Mouse (Mus musculus): ENCODE data around the gene Axin2. TPM values are rescaled to one million over a fixed set of nuclear protein-coding genes. Genes with fewer than 3 reads are reported as not detected.
A peak's percentile ranks its signal among the peaks of the same experiment; 100 is the strongest.

Gene Axin2
- polyA plus RNA-seq, 1 experiment from 2014 or later: 7.8 TPM

DNA sequence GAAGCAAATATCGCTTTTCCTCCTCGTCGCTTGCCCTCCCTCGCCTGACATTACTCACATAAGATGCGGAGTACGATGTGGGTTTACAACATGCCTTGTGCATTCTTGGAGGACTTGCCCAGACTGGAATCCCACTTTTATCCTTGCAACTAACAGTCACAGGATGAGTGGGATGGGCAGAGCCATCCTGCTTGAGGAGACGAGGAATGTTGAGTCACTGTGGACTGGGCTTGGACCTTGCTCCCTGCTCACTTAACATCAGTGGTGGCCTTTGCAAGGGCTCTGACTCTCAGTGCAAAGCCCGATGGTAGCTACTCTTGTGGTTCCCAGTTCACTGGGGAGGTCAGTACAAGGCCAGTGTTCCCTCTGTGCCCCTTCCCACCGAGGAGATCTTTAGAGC is 22.1 kb upstream of the Axin2 start:
- WGBS: 86% methylated on average over 9 of the region's 9 CpGs
- Histone ChIP-seq H3K9me3 (replicated peaks; ENCODE audit: control insufficient read depth, low read length) (no peaks in the 10 kb centered on the region), H3K9ac (ENCODE audit: low read length) (no peak overlapping the region), H3K27me3 (replicated peaks; ENCODE audit: control insufficient read depth, insufficient read depth, low read length) (0 out of 2 replicates have a peak, but pooled peaks cover 2% of the 10 kb centered on the region), H3K4me1 (ENCODE audit: control insufficient read depth, insufficient read depth, low read length) (peaks cover 6% of the 10 kb centered on the region; the same call in 1 of the 2 replicates), H3K4me3 (ENCODE audit: low read depth, low read length) (no peak overlapping the region), H3K36me3 (ENCODE audit: control insufficient read depth, insufficient read depth, low read length) (no peaks in the 10 kb centered on the region), H3K4me2 (ENCODE audit: low read length) (no peak overlapping the region), H3K27ac (ENCODE audit: low read depth, low read length) (no peak overlapping the region)
- no peak for DNase-seq (ENCODE audit: low spot score)
- no peak for ATAC-seq

DNA sequence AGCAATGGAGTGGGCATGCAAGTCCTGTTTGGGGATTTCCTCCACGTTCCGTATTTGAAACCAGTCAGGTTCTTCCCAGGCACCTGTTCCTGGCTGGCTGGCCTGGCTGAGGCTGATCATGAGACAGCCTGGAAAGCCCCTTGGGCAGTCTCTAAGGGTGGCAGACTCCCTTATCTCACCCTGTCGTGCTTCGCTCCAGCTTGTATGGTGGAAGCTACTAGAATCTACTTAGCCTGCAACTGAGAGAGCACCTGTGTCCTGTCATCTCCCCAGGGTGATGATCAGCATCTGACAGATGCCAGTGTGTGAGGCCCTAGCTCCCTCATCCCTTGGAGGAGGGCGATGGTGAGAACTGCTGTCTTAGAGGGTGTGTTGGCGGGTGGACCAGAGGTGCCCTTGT is 21.7 kb upstream of the Axin2 start:
- Histone ChIP-seq H3K9me3 (replicated peaks; ENCODE audit: control insufficient read depth, low read length) (no peaks in the 10 kb centered on the region), H3K4me3 (ENCODE audit: low read depth, low read length) (no peak overlapping the region), H3K27ac (ENCODE audit: low read depth, low read length) (no peak overlapping the region), H3K27me3 (replicated peaks; ENCODE audit: control insufficient read depth, insufficient read depth, low read length) (no peaks in the 10 kb centered on the region), H3K36me3 (ENCODE audit: control insufficient read depth, insufficient read depth, low read length) (no peaks in the 10 kb centered on the region), H3K9ac (ENCODE audit: low read length) (no peak overlapping the region), H3K4me1 (ENCODE audit: control insufficient read depth, insufficient read depth, low read length) (peaks cover 3% of the 10 kb centered on the region; the same call in 1 of the 2 replicates), H3K4me2 (ENCODE audit: low read length) (no peak overlapping the region)
- no peak for ATAC-seq
- DNase-seq (ENCODE audit: low spot score): no peak
- WGBS: 95% methylated on average over 6 of the region's 6 CpGs

DNA sequence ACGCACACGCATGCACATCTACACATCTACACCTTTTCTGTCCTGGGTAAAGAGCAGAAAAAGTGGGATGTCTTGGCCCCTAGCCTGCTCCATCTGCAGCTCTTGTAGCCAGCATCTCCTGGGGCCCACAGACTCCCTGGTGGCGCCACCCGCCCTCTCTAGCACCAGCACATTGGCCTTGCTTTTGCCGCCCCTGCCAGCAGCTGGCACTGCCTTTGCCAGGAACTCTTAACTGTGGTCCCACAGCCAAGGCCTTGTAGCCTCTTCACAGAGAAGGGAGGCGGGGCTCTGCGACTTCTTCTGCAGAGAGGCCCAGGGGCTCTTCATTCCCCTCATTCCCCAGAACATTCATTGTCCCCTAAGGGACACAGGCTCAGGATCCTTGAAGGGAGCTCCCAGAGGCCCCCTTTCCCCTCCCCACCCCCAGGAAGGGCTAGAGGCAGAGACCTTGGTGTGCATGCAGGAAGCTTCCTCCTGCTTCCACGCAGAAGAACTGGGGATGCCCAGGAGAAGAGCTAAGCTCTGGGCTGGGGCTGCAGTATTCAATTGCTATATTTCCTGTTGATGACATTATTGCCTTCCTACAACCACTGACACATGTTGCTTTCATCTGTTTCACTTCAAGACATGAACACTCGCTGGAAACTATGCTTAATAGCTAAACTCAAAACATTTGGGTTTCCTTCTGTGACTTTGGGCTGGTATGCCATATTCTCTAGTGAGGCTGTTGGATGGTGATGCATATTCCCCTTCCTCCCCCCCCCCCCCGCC is 19.2 kb upstream of the Axin2 start:
- Histone ChIP-seq H3K4me2 (ENCODE audit: low read length) (no peak overlapping the region), H3K36me3 (ENCODE audit: control insufficient read depth, insufficient read depth, low read length) (no peaks in the 10 kb centered on the region), H3K27me3 (replicated peaks; ENCODE audit: control insufficient read depth, insufficient read depth, low read length) (no peaks in the 10 kb centered on the region), H3K9ac (ENCODE audit: low read length) (no peak overlapping the region), H3K9me3 (replicated peaks; ENCODE audit: control insufficient read depth, low read length) (no peaks in the 10 kb centered on the region), H3K27ac (ENCODE audit: low read depth, low read length) (no peak overlapping the region; the same call in 1 of the 2 replicates), H3K4me3 (ENCODE audit: low read depth, low read length) (no peak overlapping the region), H3K4me1 (ENCODE audit: control insufficient read depth, insufficient read depth, low read length) (no peaks in the 10 kb centered on the region)
- DNase-seq (ENCODE audit: low spot score) (peak; percentile 50), ATAC-seq (peak; percentile 48; the same call in 1 of the 2 replicates)
- WGBS: 82% methylated on average over 9 of the region's 10 CpGs

DNA sequence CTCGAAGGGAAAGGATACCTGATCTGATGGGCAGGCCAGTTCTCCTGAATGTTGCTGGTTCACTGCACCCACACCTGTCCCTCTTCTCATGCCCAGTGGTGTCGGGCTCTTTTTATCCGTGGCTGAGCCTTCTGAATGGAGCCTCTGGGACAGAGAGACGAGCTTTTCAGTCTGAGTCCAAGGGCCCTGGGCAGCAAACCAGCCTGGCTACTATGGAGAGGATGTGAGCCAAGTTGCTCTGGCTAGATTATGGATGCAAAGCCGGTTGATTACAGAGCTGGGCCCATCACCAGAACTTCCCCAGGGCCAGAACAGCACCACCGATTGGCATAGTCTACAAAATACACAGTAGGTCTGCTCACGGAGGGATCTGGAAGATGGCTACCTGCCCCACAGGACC is 18.5 kb upstream of the Axin2 start:
- no peaks in the 10 kb centered on the region for H3K27me3 ChIP-seq (replicated peaks; ENCODE audit: control insufficient read depth, insufficient read depth, low read length)
- no peak overlapping the region for H3K4me3 ChIP-seq (ENCODE audit: low read depth, low read length)
- no peaks in the 10 kb centered on the region for H3K9me3 ChIP-seq (replicated peaks; ENCODE audit: control insufficient read depth, low read length)
- 58% methylated on average over 7 of the region's 7 CpGs for WGBS
- ATAC-seq (no peak), DNase-seq (ENCODE audit: low spot score) (peak; percentile 33)
- H3K4me1 ChIP-seq (ENCODE audit: control insufficient read depth, insufficient read depth, low read length): no peaks in the 10 kb centered on the region
- H3K27ac ChIP-seq (ENCODE audit: low read depth, low read length): no peak overlapping the region
- no peak overlapping the region for H3K4me2 ChIP-seq (ENCODE audit: low read length)
- no peak overlapping the region for H3K9ac ChIP-seq (ENCODE audit: low read length)
- no peaks in the 10 kb centered on the region for H3K36me3 ChIP-seq (ENCODE audit: control insufficient read depth, insufficient read depth, low read length)

DNA sequence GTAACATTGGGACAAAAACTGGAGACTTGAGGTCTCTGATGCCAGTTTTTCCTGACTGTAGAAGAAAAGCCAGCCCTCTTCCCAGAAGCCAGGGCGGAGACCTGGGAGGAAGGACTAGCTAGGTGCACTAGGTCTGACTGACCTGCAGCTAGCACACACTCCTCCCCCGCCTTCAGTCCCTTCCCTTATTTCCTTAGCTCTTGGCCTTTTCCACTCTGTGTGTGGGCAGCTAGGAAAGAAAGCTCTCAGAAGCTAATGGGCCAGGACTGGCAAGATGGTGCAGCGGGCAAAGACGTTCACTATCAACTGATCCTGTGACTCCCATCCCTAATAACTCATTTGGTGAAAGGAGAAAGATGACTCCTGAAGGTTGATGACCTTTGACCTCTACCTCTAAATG is 17.8 kb upstream of the Axin2 start:
- no peak for ATAC-seq
- 85% methylated on average over 4 of the region's 4 CpGs for WGBS
- no peak overlapping the region for H3K9ac ChIP-seq (ENCODE audit: low read length)
- H3K36me3 ChIP-seq (ENCODE audit: control insufficient read depth, insufficient read depth, low read length): no peaks in the 10 kb centered on the region
- H3K27ac ChIP-seq (ENCODE audit: low read depth, low read length): no peak overlapping the region
- H3K27me3 ChIP-seq (replicated peaks; ENCODE audit: control insufficient read depth, insufficient read depth, low read length): no peaks in the 10 kb centered on the region
- H3K9me3 ChIP-seq (replicated peaks; ENCODE audit: control insufficient read depth, low read length): no peaks in the 10 kb centered on the region
- no peaks in the 10 kb centered on the region for H3K4me1 ChIP-seq (ENCODE audit: control insufficient read depth, insufficient read depth, low read length)
- no peak overlapping the region for H3K4me3 ChIP-seq (ENCODE audit: low read depth, low read length)
- H3K4me2 ChIP-seq (ENCODE audit: low read length): no peak overlapping the region
- no peak for DNase-seq (ENCODE audit: low spot score)

DNA sequence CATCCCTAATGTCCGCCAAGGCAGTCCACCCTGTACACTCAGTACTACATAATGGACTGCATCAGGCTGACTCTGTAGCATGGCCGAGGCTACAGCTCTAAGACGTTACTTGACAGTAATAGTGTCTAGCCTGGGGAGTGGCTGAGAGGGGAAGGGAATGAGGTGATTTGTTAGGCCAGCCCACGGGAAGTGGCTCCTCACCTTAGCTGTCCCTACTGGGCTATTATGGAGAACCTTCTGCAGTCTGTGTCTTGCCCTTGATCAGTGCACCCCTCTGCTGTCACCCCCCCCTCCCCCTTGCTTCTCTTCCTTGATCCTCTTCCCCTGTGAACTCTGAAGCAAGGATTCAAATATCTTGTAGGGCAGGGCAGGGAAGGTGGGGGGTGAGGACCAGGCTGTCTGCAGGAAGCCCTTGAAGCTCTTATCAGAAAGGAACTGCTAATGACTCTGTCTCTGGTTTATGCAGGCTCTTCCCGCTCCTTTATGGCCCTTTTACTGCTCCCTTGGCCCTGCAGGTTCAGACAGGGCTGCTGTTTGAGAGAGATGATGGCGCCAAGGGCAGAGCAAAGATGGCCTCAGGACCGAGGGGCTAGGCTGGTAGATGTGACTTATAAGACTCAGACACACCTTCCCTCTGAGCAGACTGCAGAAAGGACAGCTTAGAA is 13.4 kb upstream of the Axin2 start:
- WGBS: 78% methylated on average over 7 of the region's 7 CpGs

DNA sequence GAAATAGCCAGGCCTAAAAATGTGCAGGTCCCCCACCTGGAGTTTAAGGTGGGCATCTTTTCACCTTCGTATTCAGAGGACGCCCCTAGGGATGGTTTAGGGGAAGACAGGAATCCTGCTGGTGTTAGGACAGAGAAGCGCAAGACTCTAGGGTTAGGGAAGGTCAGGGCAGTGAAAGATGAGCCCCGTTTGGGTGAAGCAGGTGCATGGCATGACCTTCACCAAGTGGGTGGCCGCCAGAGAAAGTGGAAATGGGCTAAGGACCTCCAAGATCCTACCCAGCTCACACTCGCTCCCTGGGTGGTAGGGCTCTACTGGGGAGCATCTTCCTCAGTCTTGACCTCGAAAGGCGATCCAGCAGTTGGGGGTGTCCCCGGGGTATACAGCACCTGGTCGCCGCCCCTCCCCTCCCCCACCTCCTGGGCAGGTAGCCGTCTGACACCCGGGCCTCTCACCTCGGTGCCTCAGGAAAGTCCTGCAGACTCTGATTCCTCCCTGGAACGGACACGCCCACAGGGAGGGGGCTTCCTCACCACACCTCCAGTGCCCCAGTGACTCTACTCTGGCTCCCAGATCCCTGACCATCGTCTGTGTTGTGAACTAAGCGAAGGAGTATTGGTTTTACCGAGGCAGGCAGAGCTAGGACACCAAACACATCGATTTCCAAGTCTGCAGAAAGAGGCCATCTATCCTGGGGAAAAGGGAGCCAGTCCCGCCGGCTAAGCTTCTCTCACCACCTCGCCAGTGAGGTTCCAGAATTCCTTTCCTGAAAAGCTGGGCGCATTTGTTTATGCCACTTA is 10.6 kb upstream of the Axin2 start:
- Histone ChIP-seq H3K9ac (ENCODE audit: low read length) (no peak overlapping the region), H3K9me3 (replicated peaks; ENCODE audit: control insufficient read depth, low read length) (no peaks in the 10 kb centered on the region), H3K36me3 (ENCODE audit: control insufficient read depth, insufficient read depth, low read length) (no peaks in the 10 kb centered on the region), H3K27ac (ENCODE audit: low read depth, low read length) (no peak overlapping the region), H3K4me1 (ENCODE audit: control insufficient read depth, insufficient read depth, low read length) (peaks cover 6% of the 10 kb centered on the region), H3K27me3 (replicated peaks; ENCODE audit: control insufficient read depth, insufficient read depth, low read length) (0 out of 2 replicates have a peak, but pooled peaks cover 7% of the 10 kb centered on the region), H3K4me2 (ENCODE audit: low read length) (peak overlapping the region; percentile 20; the same call in 1 of the 2 replicates), H3K4me3 (ENCODE audit: low read depth, low read length) (no peak overlapping the region)
- whole genome bisulfite sequencing: 10% methylated on average over 24 of the region's 24 CpGs
- ATAC-seq (no peak), DNase-seq (ENCODE audit: low spot score) (no peak)

More for the DNA sequence above, 13.4 kb upstream of the Axin2 start:
- Histone ChIP-seq H3K36me3 (ENCODE audit: control insufficient read depth, insufficient read depth, low read length) (no peaks in the 10 kb centered on the region), H3K9me3 (replicated peaks; ENCODE audit: control insufficient read depth, low read length) (no peaks in the 10 kb centered on the region), H3K4me2 (ENCODE audit: low read length) (no peak overlapping the region), H3K4me3 (ENCODE audit: low read depth, low read length) (no peak overlapping the region), H3K27ac (ENCODE audit: low read depth, low read length) (no peak overlapping the region), H3K27me3 (replicated peaks; ENCODE audit: control insufficient read depth, insufficient read depth, low read length) (0 out of 2 replicates have a peak, but pooled peaks cover 7% of the 10 kb centered on the region), H3K4me1 (ENCODE audit: control insufficient read depth, insufficient read depth, low read length) (peaks cover 6% of the 10 kb centered on the region), H3K9ac (ENCODE audit: low read length) (no peak overlapping the region)
- ATAC-seq (no peak), DNase-seq (ENCODE audit: low spot score) (no peak)

DNA sequence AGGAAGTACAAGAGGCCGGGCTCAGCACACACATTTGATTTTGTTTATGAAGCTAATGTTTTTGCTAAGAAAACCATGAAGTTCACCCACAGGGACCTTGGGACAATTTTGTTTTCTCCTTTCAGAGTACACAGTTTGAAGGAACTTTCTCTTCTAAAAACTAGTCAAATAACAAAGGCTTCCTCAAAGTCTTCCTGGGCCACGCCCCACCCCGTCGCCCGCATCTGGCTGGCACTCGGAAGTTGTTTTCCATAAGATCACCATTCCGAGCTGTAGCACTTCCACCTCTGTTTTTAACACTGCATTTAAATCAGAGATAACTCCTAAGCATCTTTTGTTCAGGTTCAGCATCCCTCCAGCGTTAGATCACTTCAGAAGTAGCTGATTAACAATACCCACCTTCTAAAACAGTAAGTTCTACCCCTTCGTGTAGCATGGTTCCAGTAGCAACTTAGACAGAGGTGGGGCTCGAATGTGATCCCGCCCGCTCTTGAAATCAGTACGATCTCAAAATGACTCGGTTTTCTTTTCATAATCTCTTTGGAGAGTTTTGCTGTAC is 9.7 kb upstream of the Axin2 start:
- ATAC-seq: no peak
- 12% methylated on average over 14 of the region's 14 CpGs for WGBS
- Histone ChIP-seq H3K9ac (ENCODE audit: low read length) (no peak overlapping the region), H3K4me1 (ENCODE audit: control insufficient read depth, insufficient read depth, low read length) (peaks cover 6% of the 10 kb centered on the region), H3K27me3 (replicated peaks; ENCODE audit: control insufficient read depth, insufficient read depth, low read length) (0 out of 2 replicates have a peak, but pooled peaks cover 7% of the 10 kb centered on the region), H3K4me3 (ENCODE audit: low read depth, low read length) (no peak overlapping the region), H3K4me2 (ENCODE audit: low read length) (0 out of 2 replicates have a peak overlapping the region, but pooled peaks have one; percentile 7), H3K9me3 (replicated peaks; ENCODE audit: control insufficient read depth, low read length) (no peaks in the 10 kb centered on the region), H3K36me3 (ENCODE audit: control insufficient read depth, insufficient read depth, low read length) (no peaks in the 10 kb centered on the region), H3K27ac (ENCODE audit: low read depth, low read length) (no peak overlapping the region)
- no peak for DNase-seq (ENCODE audit: low spot score)
